Mouse (Mus musculus) WW6 (cell line): ENCODE results near the gene Olfr1066.
A peak's percentile ranks its signal among the peaks of the same experiment; 100 is the strongest.
"Not testable (repeated sequence)": the region's sequence is repeated elsewhere in the genome, so short reads cannot be mapped to it uniquely, and the experiment has no call there.

ENCODE experiments used
- DNase-seq: peaks from one replicate; pipeline ENCODE4 v3.0.0-alpha.2; 2013; ENCODE audit warnings: low read depth, low spot score

Gene Olfr1066

GRCm38 (mm10) chr2:86456169-86456568 is at the start of gene Olfr1066:
Gene Olfr1066, minus strand, starts transcription at chr2:86456269.
- DNase-seq, result no peak

GRCm38 (mm10) chr2:86487286-86487685 is 31.2 kb upstream of the Olfr1066 start, which contains the start of gene Olfr228:
Gene Olfr228, minus strand, starts transcription at chr2:86487386.
- no peak for DNase-seq

GRCm38 (mm10) chr2:86464442-86465109 is 8.5 kb upstream of the Olfr1066 start:
- peak; percentile 9 for DNase-seq

GRCm38 (mm10) chr2:86460434-86460833 is 4.4 kb upstream of the Olfr1066 start:
- no peak for DNase-seq

GRCm38 (mm10) chr2:86450491-86450890 is 5.6 kb downstream of the Olfr1066 start, which contains the start of gene Olfr1065:
Gene Olfr1065, minus strand, starts transcription at chr2:86450591.
- DNase-seq, result not testable (repeated sequence)

GRCm38 (mm10) chr2:86442101-86442500 is 14.0 kb downstream of the Olfr1066 start:
- DNase-seq, result peak; percentile 24

GRCm38 (mm10) chr2:86428511-86428910 is 27.6 kb downstream of the Olfr1066 start:
- DNase-seq, result not testable (repeated sequence)

GRCm38 (mm10) chr2:86426649-86427048 is 29.4 kb downstream of the Olfr1066 start, which contains the start of gene Olfr1062:
Gene Olfr1062, minus strand, starts transcription at chr2:86426749.
- DNase-seq, result not testable (repeated sequence)

GRCm38 (mm10) chr2:86413950-86414349 is 42.1 kb downstream of the Olfr1066 start, which contains the start of gene Olfr1061:
Gene Olfr1061, minus strand, starts transcription at chr2:86414050.
- no peak for DNase-seq
